In the genomic region with DNA sequence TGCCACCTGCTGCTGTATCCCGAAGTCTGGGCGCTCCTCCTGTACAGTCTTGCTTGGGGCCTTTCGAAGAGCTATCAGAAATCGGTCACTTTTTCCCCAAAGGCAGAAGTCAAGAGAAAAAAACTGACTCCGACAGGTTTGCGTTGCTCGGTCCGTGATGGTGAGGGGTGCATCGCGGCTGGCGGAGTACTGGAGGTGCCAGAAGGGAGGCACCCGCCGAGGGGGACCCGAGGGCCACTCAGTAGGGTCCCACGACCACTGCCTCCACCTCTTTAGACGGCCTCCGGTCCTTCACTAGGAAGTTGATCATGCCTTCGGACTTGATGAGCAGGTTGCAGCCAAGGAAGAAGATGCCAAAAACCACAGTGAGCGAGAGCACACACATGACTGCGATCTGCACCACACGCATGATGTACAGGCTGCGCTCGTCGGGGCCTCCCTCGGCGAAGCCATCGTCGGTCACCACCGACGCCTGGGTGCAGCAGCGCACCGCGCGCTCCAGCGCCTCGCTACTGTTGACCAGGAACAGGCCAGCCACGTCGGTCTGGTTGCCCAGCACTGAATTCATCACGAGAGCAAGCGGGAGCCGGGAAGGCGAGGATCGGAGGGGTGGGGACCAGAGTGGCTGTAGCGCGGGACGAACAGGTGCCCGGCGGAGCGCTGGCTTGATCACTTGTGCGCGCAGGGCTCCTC, we compare ENCODE assay signal across 8 mouse cellular contexts. TPM values are rescaled to one million over a fixed set of nuclear protein-coding genes. Genes with fewer than 3 reads are reported as not detected.
DNase-seq lines count a peak whose midpoint lies in the region; ATAC-seq and TF ChIP-seq lines count a peak whose summit lies in the region.

No protein-coding gene starts in this region.

- H3K36me3 ChIP-seq in forebrain, postnatal 0 days (ENCODE audit: insufficient read depth) = no peaks in the 10 kb centered on the region
- H3K36me3 ChIP-seq in liver, adult 2 months (ENCODE audit: control insufficient read depth, insufficient read depth, low read length) = no peaks in the 10 kb centered on the region
- no peaks in the 10 kb centered on the region for H3K36me3 ChIP-seq in splenic B cell, adult 2 months (ENCODE audit: control insufficient read depth, insufficient read depth, low read length, poor library complexity, severe bottlenecking)

- peak; percentile 83 for ATAC-seq in forebrain, postnatal 0 days

- H3K27ac ChIP-seq in forebrain, postnatal 0 days (ENCODE audit: low read depth, low read length) = peak overlapping the region; percentile 80
- H3K27ac ChIP-seq in liver, adult 2 months (replicated peaks; ENCODE audit: insufficient read depth, low read depth, low read length) = no peak overlapping the region

- no peaks in the 10 kb centered on the region for H3K27me3 ChIP-seq in forebrain, postnatal 0 days (ENCODE audit: insufficient read depth, low read length)
- H3K27me3 ChIP-seq in liver, adult 2 months (ENCODE audit: control insufficient read depth, insufficient read depth, low read length) = peaks cover 15% of the 10 kb centered on the region
- H3K27me3 ChIP-seq in splenic B cell, adult 2 months (ENCODE audit: control insufficient read depth, insufficient read depth, low read length, poor library complexity, severe bottlenecking) = no peaks in the 10 kb centered on the region

- WGBS in forebrain, postnatal 0 days = 1% methylated on average over 51 of the region's 51 CpGs
- 3% methylated on average over 51 of the region's 51 CpGs for WGBS in liver, adult 2 months

- no peak for TF ChIP-seq CTCF in forebrain, postnatal 0 days (IDR thresholded peaks at IDR 0.05; ENCODE audit: low read depth)
- no peak for TF ChIP-seq CTCF in liver, adult 2 months (IDR thresholded peaks at IDR 0.05; ENCODE audit: low read depth, low read length)

- H3K9me3 ChIP-seq in forebrain, postnatal 0 days (ENCODE audit: low read length) = no peaks in the 10 kb centered on the region

- peak overlapping the region; percentile 62 for H3K4me3 ChIP-seq in forebrain, postnatal 0 days (ENCODE audit: low read depth, low read length)
- peak overlapping the region; percentile 48; the same call in 1 of the 2 replicates for H3K4me3 ChIP-seq in liver, adult 2 months (ENCODE audit: insufficient read depth, low read depth, low read length)

- peak overlapping the region; percentile 86 for H3K4me2 ChIP-seq in forebrain, postnatal 0 days (ENCODE audit: low read depth)

- TF ChIP-seq POLR2A in liver, adult 2 months (IDR thresholded peaks at IDR 0.05; ENCODE audit: extremely low read depth, insufficient read depth, low read length) = no peak

- H3K9ac ChIP-seq in forebrain, postnatal 0 days = peak overlapping the region; percentile 68
- 0 out of 2 replicates have a peak overlapping the region, but pooled peaks have one; percentile 19 for H3K9ac ChIP-seq in liver, adult 2 months (ENCODE audit: low read depth, low read length)

- peaks cover 4% of the 10 kb centered on the region; the same call in 1 of the 2 replicates for H3K4me1 ChIP-seq in forebrain, postnatal 0 days (ENCODE audit: insufficient read depth)
- peaks cover 6% of the 10 kb centered on the region for H3K4me1 ChIP-seq in liver, adult 2 months (ENCODE audit: control insufficient read depth, insufficient read depth, low read length)

- DNase-seq in embryo, embryonic 9.5 days (ENCODE audit: extremely low spot score) = peak; percentile 56
- DNase-seq in embryo, embryonic 10.5 days (ENCODE audit: low spot score) = no peak
- peak; percentile 2 for DNase-seq in ovary, adult 18-20 months (ENCODE audit: low spot score)
- no peak for DNase-seq in ovary, postnatal 10 days (ENCODE audit: low spot score)
- no peak for DNase-seq in forebrain, postnatal 0 days
- DNase-seq in liver, adult 2 months (ENCODE audit: extremely low read depth, low read depth, low spot score) = no peak
- peak; percentile 22 for DNase-seq in splenic B cell, adult 2 months (ENCODE audit: low read depth, low spot score)
- DNase-seq in retina, postnatal 1 day = no peak

- no peaks in the 10 kb centered on the region for H3K79me2 ChIP-seq in liver, adult 2 months (ENCODE audit: control insufficient read depth, insufficient read depth, low read length)

RNA-seq across cellular contexts. Expression of a gene that starts 0.5 kb away (rescaled TPM):
- total RNA-seq in forebrain, postnatal 0 days (2014; rRNA removed) = 143 and 145 TPM in 2 replicates
- 207 and 245 TPM in 2 replicates for polyA plus RNA-seq in forebrain, postnatal 0 days (2015; fragmentation: Nextera tagmentation; extraction: Ambion mirVana)
- not detected in 2 replicates for total RNA-seq in liver, adult 2 months (2014; rRNA removed)
- polyA plus RNA-seq in liver, adult 2 months (2012; rRNA removed) = not detected in 2 replicates

Comparison
In these comparisons a context has a peak if more than half of its experiments do, and no peak if none do; other contexts are left out.
1. DNase-seq: peak in embryo, embryonic 9.5 days (single experiment), ovary, adult 18-20 months (single experiment) and splenic B cell, adult 2 months (single experiment); none in embryo, embryonic 10.5 days (single experiment), ovary, postnatal 10 days (single experiment), forebrain, postnatal 0 days (single experiment), liver, adult 2 months (single experiment) and retina, postnatal 1 day (single experiment).
2. RNA of a gene that starts 0.5 kb away (total RNA-seq): 143 to 145 TPM in forebrain, postnatal 0 days; not detected in liver, adult 2 months; every median in the first group is over 100 times any median in the second.